Mouse (Mus musculus) neutrophil, adult 5-6 weeks (primary cell): ENCODE results near the gene Capn10. TPM values are rescaled to one million over a fixed set of nuclear protein-coding genes. Genes with fewer than 3 reads are reported as not detected.

ENCODE experiments used
- ATAC-seq: fragments of 151-379, 151-347 bp; 2 replicates; pipeline ENCODE4 v1.8.0; 2017; ENCODE audit warnings: mild to moderate bottlenecking, moderate TSS enrichment; ENCODE audit not compliant: insufficient number of reproducible peaks, poor library complexity, low FRiP score, severe bottlenecking; ENCODE audit errors: extremely low read depth
- total RNA-seq: library from RNA; stranded (forward); fragments of 200-1000 nt; gene quantifications from 2 replicates; pipeline ENCODE4 v1.2.3, GENCODE M21; 2017

The Capn10 gene
- total RNA-seq, 1 experiment from 2014 or later, result 27.0 TPM

GRCm38 (mm10) chr1:92914993-92915392, 19.2 kb upstream of the Capn10 start:
- no peak for ATAC-seq

GRCm38 (mm10) chr1:92916725-92917124, 17.5 kb upstream of the Capn10 start:
- ATAC-seq, result no peak

- no peak for ATAC-seq
Observed at GRCm38 (mm10) chr1:92919151-92919550, 15.0 kb upstream of the Capn10 start.

- ATAC-seq, result no peak
Observed at GRCm38 (mm10) chr1:92919775-92920174, 14.4 kb upstream of the Capn10 start.

GRCm38 (mm10) chr1:92920474-92921200, 13.5 kb upstream of the Capn10 start:
- ATAC-seq, result peak; percentile 42; the same call in 1 of the 2 replicates

GRCm38 (mm10) chr1:92921496-92921895, 12.7 kb upstream of the Capn10 start:
- no peak for ATAC-seq

- ATAC-seq, result no peak
Observed at GRCm38 (mm10) chr1:92930171-92930706, 3.9 kb upstream of the Capn10 start.

GRCm38 (mm10) chr1:92933611-92934010, 565 bp upstream of the Capn10 start:
- no peak for ATAC-seq

- no peak for ATAC-seq
Observed at GRCm38 (mm10) chr1:92935054-92935962, 1.1 kb downstream of the Capn10 start.

- ATAC-seq, result no peak
Observed at GRCm38 (mm10) chr1:92935977-92936376, 1.8 kb downstream of the Capn10 start.

GRCm38 (mm10) chr1:92936467-92936866, 2.3 kb downstream of the Capn10 start:
- no peak for ATAC-seq

- no peak for ATAC-seq
Observed at GRCm38 (mm10) chr1:92937797-92938196, 3.6 kb downstream of the Capn10 start.

- no peak for ATAC-seq
Observed at GRCm38 (mm10) chr1:92939746-92940145, 5.6 kb downstream of the Capn10 start.

- no peak for ATAC-seq
Observed at GRCm38 (mm10) chr1:92943219-92943989, 9.2 kb downstream of the Capn10 start.

- no peak for ATAC-seq
Observed at GRCm38 (mm10) chr1:92947966-92948365, 13.8 kb downstream of the Capn10 start.

GRCm38 (mm10) chr1:92949426-92949825, 15.2 kb downstream of the Capn10 start:
- no peak for ATAC-seq

- no peak for ATAC-seq
Observed at GRCm38 (mm10) chr1:92950607-92951006, 16.4 kb downstream of the Capn10 start, which contains the start of gene Gpr35. Gene Gpr35 (plus strand): TSS chr1:92950865.

- ATAC-seq, result no peak
Observed at GRCm38 (mm10) chr1:92953641-92954040, 19.5 kb downstream of the Capn10 start.
